Comparison of ENCODE assay signal across 9 mouse cellular contexts in the genomic region with DNA sequence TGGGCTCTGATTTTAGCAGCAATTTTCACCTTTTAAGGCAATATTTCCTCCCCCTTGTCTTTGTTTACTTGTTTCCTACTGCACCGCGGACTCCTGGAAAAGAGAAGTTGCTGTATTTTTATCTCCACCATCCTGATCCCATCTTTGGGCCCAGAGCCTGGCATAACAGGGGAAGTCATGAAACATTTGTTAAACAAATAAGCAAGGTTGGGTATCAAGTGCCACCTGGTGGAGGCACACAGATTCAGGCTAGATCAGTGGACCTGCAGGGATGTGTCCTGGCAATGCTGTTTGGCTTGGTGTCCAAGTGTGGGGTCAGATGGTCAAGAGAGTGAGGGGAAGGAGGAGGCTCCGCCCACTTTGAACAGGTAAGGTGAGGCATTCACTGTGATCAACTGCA. TPM values are rescaled to one million over a fixed set of nuclear protein-coding genes. Genes with fewer than 3 reads are reported as not detected.
A peak's percentile ranks its signal among the peaks of the same experiment; 100 is the strongest.
DNase-seq lines count a peak whose midpoint lies in the region; ATAC-seq and TF ChIP-seq lines count a peak whose summit lies in the region.
"Had no signal": no experiment of that assay in that cellular context is flagged by ENCODE, and none has a peak within 500 bp of the region (broad histone marks: within the 10 kb centered on the region; RNA-seq: fewer than 3 reads in every experiment).

No protein-coding gene starts in this region.

- no peaks in the 10 kb centered on the region for H3K9me3 ChIP-seq in embryonic facial prominence, embryonic 14.5 days (ENCODE audit: control insufficient read depth, low read length)
- no peaks in the 10 kb centered on the region for H3K9me3 ChIP-seq in lung, embryonic 16.5 days (ENCODE audit: control insufficient read depth, low read length)
- H3K9me3 ChIP-seq in stomach, postnatal 0 days (ENCODE audit: control insufficient read depth, low read length), result no peaks in the 10 kb centered on the region

- H3K36me3 ChIP-seq in embryonic facial prominence, embryonic 14.5 days (ENCODE audit: control insufficient read depth, insufficient read depth, low read length), result no peaks in the 10 kb centered on the region
- 0 out of 2 replicates have a peak, but pooled peaks cover 2% of the 10 kb centered on the region for H3K36me3 ChIP-seq in lung, embryonic 16.5 days (ENCODE audit: control insufficient read depth, insufficient read depth, low read length)
- no peaks in the 10 kb centered on the region for H3K36me3 ChIP-seq in stomach, postnatal 0 days (ENCODE audit: control insufficient read depth, insufficient read depth, low read length)

- no peak for TF ChIP-seq EP300 in stomach, postnatal 0 days (optimal IDR thresholded peaks at IDR 0.05)

- TF ChIP-seq CTCF in stomach, postnatal 0 days (IDR thresholded peaks at IDR 0.05; ENCODE audit: low read depth), result peak; percentile 87

- H3K9ac ChIP-seq in embryonic facial prominence, embryonic 14.5 days (ENCODE audit: low read depth, low read length), result no peak overlapping the region
- no peak overlapping the region for H3K9ac ChIP-seq in lung, embryonic 16.5 days (ENCODE audit: low read length)
- H3K9ac ChIP-seq in stomach, postnatal 0 days (ENCODE audit: low read length), result no peak overlapping the region

- peaks cover 21% of the 10 kb centered on the region for H3K4me1 ChIP-seq in embryonic facial prominence, embryonic 14.5 days (ENCODE audit: control insufficient read depth, insufficient read depth, low read length)
- H3K4me1 ChIP-seq in lung, embryonic 16.5 days (replicated peaks; ENCODE audit: control insufficient read depth, insufficient read depth, low read length), result no peaks in the 10 kb centered on the region; the same call in 1 of the 2 replicates
- H3K4me1 ChIP-seq in stomach, postnatal 0 days (replicated peaks; ENCODE audit: control insufficient read depth, insufficient read depth), result no peaks in the 10 kb centered on the region

- no peaks in the 10 kb centered on the region for H3K27me3 ChIP-seq in embryonic facial prominence, embryonic 14.5 days (replicated peaks; ENCODE audit: control insufficient read depth, insufficient read depth, low read length)
- H3K27me3 ChIP-seq in lung, embryonic 16.5 days (ENCODE audit: control insufficient read depth, insufficient read depth, low read depth, low read length), result no peaks in the 10 kb centered on the region
- H3K27me3 ChIP-seq in stomach, postnatal 0 days (ENCODE audit: control insufficient read depth, insufficient read depth, low read length), result no peaks in the 10 kb centered on the region

- WGBS in embryonic facial prominence, embryonic 14.5 days, result 37% methylated on average over 3 of the region's 3 CpGs
- WGBS in lung, embryonic 16.5 days, result 28% methylated on average over 3 of the region's 3 CpGs
- WGBS in stomach, postnatal 0 days, result 34% methylated on average over 3 of the region's 3 CpGs

- no peak overlapping the region for H3K4me3 ChIP-seq in embryonic facial prominence, embryonic 14.5 days (ENCODE audit: low read depth, low read length)
- H3K4me3 ChIP-seq in lung, embryonic 16.5 days (ENCODE audit: low read length), result no peak overlapping the region
- no peak overlapping the region for H3K4me3 ChIP-seq in stomach, postnatal 0 days (ENCODE audit: low read depth, low read length)

- ATAC-seq in frontal cortex, adult (ENCODE audit: low TSS enrichment), result no peak; the same call in 1 of the 2 replicates
- ATAC-seq in embryonic facial prominence, embryonic 14.5 days (ENCODE audit: low read depth), result no peak
- peak; percentile 24; the same call in 1 of the 2 replicates for ATAC-seq in lung, embryonic 16.5 days (ENCODE audit: low read depth)
- ATAC-seq in stomach, postnatal 0 days (ENCODE audit: low FRiP score, low TSS enrichment), result 0 out of 2 replicates have a peak, but pooled peaks have one; percentile 13

- peak; percentile 18 to 68 for DNase-seq in frontal cortex, adult 2 months (ENCODE audit: extremely low spot score in 1 of 2, low spot score in 1 of 2)
- DNase-seq in 3T3-L1 (ENCODE audit: low read depth, low spot score), result peak; percentile 68
- peak; percentile 39 for DNase-seq in adrenal gland, postnatal 25 days
- peak; percentile 55 for DNase-seq in embryonic facial prominence, embryonic 14.5 days (ENCODE audit: low spot score)
- DNase-seq in kidney, postnatal 36 days, result peak; percentile 82 to 83
- DNase-seq in stomach, postnatal 0 days (ENCODE audit: low spot score), result peak; percentile 70

- H3K4me2 ChIP-seq in embryonic facial prominence, embryonic 14.5 days (ENCODE audit: low read depth, low read length), result no peak overlapping the region
- no peak overlapping the region for H3K4me2 ChIP-seq in lung, embryonic 16.5 days (ENCODE audit: low read depth, low read length)
- no peak overlapping the region for H3K4me2 ChIP-seq in stomach, postnatal 0 days (replicated peaks; ENCODE audit: low read depth)

- H3K27ac ChIP-seq in embryonic facial prominence, embryonic 14.5 days (replicated peaks; ENCODE audit: low read depth, low read length), result no peak overlapping the region
- H3K27ac ChIP-seq in lung, embryonic 16.5 days (ENCODE audit: low read length), result no peak overlapping the region
- no peak overlapping the region for H3K27ac ChIP-seq in stomach, postnatal 0 days (replicated peaks)

RNA-seq across cellular contexts. Expression of gene Cd300a, which starts 12.7 kb away (rescaled TPM):
- polyA plus RNA-seq in frontal cortex, adult 2 months (2012; rRNA removed), result 0.54 and 0.57 TPM in 2 replicates
- total RNA-seq in adrenal gland, postnatal 25 days (2021), result 0.76 and 0.95 TPM in 2 replicates
- 0.96 and 1.7 TPM in 2 replicates for polyA plus RNA-seq in embryonic facial prominence, embryonic 14.5 days (2014; fragmentation: Nextera tagmentation; extraction: Ambion mirVana)
- 1.4 and 1.7 TPM in 2 replicates for polyA plus RNA-seq in lung, embryonic 16.5 days (2015; fragmentation: Nextera tagmentation; extraction: Ambion mirVana)
- polyA plus RNA-seq in stomach, postnatal 0 days (2015; fragmentation: Nextera tagmentation; extraction: Ambion mirVana), result 1.5 and 2.1 TPM in 2 replicates

RNA-seq across cellular contexts. Expression of gene Gprc5c, which starts 26.2 kb away (rescaled TPM):
- 3.5 and 4.7 TPM in 2 replicates for polyA plus RNA-seq in frontal cortex, adult 2 months (2012; rRNA removed)
- total RNA-seq in adrenal gland, postnatal 25 days (2021), result 5.4 and 13.9 TPM in 2 replicates
- polyA plus RNA-seq in embryonic facial prominence, embryonic 14.5 days (2014; fragmentation: Nextera tagmentation; extraction: Ambion mirVana), result 39.6 and 40.3 TPM in 2 replicates
- 30.7 and 33.2 TPM in 2 replicates for polyA plus RNA-seq in lung, embryonic 16.5 days (2015; fragmentation: Nextera tagmentation; extraction: Ambion mirVana)
- 10.8 and 11.2 TPM in 2 replicates for polyA plus RNA-seq in stomach, postnatal 0 days (2015; fragmentation: Nextera tagmentation; extraction: Ambion mirVana)
- total RNA-seq: hematopoietic stem cell, adult 5-6 weeks had no signal

RNA-seq across cellular contexts. Expression of gene Cd300lb, which starts 57.0 kb away (rescaled TPM):
- 0.22 and 0.59 TPM in 2 replicates for polyA plus RNA-seq in frontal cortex, adult 2 months (2012; rRNA removed)
- total RNA-seq in adrenal gland, postnatal 25 days (2021), result 0.57 and 0.64 TPM in 2 replicates
- 0.39 and 0.49 TPM in 2 replicates for polyA plus RNA-seq in embryonic facial prominence, embryonic 14.5 days (2014; fragmentation: Nextera tagmentation; extraction: Ambion mirVana)
- 0.47 and 0.53 TPM in 2 replicates for polyA plus RNA-seq in lung, embryonic 16.5 days (2015; fragmentation: Nextera tagmentation; extraction: Ambion mirVana)
- 0.12 TPM in 2 replicates for polyA plus RNA-seq in stomach, postnatal 0 days (2015; fragmentation: Nextera tagmentation; extraction: Ambion mirVana)

Comparison
In these comparisons a context has a peak if more than half of its experiments do, and no peak if none do; other contexts are left out.
1. ATAC-seq: peak in lung, embryonic 16.5 days (single experiment) and stomach, postnatal 0 days (single experiment); none in frontal cortex, adult (single experiment) and embryonic facial prominence, embryonic 14.5 days (single experiment).
2. Peak in every context shown above with its lines, with median percentiles within 50 percentile points of each other: DNase-seq.